Mouse (Mus musculus) left cerebral cortex, adult 9 months (tissue): Measurements from ENCODE around the gene Spns1.

Experiments
- DNase-seq, 2 experiments: peaks; one replicate each; pipeline ENCODE4 v3.0.0; 2022; ENCODE audit warnings: low spot score in 2 of 2

Gene Spns1

DNA sequence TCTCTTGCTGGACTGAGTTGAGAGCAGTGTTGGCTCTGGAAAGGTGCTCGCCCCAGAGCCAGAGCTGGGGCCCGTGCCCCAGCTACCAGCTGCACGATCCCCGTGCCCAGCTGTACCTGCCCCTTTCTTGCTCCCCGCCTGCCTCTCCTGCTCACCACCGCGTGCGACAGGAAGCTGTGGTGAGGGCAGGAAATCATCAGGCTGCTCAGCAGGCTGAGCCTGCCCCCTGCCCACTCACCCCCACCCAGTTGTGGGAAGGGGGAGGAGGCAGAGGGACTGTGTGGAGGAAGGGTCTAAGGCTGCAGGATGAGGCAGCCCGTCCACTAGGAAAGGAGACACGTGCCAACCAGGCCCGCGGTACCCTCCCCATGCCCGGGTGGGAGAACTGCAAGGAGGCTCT is 7.9 kb downstream of the Spns1 start, which contains the start of gene Lat:
Lat (minus strand) TSS at position 178 of the 400 bp plus-strand sequence.
- DNase-seq = no peak

DNA sequence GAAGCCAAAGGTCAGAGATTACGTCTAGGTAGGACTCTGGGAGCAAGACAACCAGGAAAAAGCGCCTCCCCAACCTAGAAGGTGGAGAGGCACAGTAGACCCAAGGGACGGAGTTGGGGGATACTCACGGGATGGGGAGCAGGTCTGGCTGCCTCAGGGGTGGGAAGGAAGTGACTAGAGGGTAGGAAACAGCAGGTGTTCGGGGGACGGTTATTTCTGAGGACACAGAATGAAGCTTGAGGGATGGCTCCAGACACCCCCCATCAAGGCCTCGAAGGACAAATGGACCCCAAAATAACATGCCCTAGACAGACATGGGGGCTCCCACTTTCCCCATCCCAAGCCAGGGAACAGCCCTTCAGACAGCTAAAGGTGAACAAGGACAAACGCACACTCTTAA is 8.9 kb downstream of the Spns1 start:
- DNase-seq = no peak

DNA sequence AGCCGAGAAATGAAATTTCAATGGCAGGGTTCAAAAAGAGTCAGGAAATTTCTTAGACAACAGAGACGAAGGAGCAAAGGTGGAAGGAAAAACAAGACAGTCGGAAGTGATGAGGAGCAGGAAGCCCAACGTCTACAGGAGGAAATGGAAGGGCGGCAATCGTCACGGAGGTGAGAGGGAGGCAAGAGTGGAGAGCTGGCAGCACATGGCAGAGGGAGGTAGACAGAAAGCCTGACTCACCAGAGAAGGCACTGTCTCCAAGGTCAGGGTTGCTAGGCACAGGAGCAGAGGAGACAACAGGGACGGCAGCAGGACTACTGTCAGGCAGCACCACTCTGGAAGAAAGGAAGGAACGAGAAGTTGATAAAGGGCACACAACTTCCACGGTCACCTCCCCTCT is 9.6 kb downstream of the Spns1 start:
- no peak for DNase-seq

DNA sequence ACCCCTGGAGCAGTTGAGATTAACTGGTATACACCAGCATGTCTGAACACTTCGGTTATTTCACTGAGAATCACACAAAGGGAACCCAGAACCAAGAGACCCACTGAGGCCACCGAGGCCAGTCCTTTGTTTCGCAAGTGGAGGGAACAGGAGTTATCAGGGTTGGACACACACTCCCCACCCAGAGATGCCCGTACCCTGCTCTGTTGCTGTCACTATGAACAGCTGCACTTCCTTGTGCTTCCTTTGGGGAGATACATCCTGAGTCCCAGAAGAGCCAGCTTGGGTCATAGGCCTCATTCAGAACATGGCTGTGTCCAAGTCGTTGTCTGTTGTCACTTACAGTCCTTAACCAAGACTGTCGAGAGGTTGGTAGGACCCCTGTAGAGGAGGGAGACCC is 14.2 kb downstream of the Spns1 start:
- DNase-seq = no peak

DNA sequence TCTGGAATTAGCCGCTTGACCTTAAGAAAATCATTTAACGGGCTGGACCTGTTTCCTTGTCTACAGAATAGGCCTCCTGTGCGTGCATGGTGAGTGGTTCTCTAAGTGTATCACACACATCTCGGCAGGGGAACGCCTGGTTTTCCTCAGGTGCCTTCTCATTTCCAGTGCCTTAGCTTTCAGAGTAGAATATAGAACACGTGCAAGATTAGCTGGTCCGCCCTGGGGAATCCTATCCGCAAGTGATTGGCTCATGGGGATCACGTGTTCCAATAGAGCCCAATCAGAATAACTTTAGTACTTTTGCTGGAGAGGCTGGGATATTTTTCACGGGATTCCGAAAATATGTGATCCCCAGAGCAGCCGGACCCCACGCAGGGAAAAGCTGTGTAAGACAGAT is 18.2 kb downstream of the Spns1 start:
- DNase-seq = no peak

DNA sequence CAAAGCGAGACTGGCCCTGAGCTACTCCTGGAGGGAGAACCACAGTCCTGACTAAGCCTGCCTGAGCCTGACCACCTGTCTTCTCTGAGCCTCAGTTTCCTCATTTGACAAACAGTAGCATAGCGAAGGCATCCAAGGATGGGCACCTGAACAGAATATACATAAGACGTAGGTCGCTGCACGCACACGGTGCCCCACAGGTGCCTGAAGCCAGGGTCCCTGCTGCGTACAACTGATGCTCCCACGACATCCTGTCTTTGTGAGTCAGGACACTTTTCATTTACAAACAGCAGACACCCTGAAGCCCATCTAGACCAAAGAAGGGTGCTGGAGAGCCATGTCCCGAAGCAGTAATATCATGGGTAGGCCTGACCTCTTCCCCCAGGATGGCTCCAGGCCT is 18.8 kb downstream of the Spns1 start:
- DNase-seq = no peak

DNA sequence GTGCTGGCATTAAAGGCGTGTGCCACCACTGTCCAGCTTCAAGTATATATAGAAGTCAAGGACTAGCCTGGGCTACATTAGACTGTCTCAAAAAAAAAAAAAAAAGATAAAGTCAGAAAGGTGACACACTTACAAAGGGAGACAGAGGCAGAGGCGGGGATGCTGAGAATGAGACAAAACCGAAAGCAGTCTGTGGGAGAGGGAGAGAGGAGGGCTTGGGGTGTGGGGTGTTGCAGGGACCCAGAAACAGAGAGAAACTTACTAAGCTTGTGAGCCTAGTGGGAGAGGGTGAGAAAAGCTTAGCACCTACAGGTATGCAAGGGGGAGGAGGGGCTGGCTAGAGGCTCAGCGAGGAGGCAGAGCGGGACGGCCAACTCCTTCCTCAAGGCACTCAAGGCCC is 19.4 kb downstream of the Spns1 start:
- DNase-seq = no peak

DNA sequence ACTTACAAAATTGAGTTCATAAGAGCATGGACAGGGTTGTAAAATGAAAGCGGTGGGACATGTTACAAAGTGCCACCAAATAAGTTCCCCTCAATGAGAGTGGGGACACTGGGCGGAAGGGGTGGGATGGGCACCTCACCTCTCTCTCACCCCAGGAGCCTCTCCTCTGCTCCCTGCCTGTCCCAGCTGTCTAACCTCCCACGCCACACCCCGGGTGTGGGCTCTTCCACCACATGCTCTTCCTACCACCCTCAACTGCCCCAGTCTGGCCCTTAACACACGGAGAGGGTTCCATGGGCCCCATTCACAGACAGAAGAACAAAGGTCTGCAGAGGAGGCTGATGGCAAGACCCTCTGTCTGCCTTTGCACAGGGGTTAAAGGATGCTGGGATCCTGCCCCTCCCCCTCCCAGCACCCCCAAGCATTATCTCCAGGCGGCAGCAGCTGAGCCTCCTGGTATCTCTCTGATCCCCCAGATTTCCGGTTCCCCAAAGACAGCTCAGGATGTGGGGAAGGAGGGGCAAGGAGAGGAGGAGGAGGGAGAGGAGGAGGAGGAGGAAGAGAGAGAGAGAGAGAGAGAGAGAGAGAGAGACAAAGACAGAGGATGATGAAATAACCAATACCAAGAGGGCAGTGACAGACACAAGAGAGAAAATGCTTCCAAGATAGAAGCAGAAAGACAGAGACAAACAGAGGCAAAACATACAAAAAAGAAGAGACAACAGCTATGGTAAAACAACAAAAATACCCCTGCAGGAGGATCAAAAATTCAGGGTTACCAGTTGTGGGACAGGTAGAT is 20.3 kb downstream of the Spns1 start:
- DNase-seq = no peak

DNA sequence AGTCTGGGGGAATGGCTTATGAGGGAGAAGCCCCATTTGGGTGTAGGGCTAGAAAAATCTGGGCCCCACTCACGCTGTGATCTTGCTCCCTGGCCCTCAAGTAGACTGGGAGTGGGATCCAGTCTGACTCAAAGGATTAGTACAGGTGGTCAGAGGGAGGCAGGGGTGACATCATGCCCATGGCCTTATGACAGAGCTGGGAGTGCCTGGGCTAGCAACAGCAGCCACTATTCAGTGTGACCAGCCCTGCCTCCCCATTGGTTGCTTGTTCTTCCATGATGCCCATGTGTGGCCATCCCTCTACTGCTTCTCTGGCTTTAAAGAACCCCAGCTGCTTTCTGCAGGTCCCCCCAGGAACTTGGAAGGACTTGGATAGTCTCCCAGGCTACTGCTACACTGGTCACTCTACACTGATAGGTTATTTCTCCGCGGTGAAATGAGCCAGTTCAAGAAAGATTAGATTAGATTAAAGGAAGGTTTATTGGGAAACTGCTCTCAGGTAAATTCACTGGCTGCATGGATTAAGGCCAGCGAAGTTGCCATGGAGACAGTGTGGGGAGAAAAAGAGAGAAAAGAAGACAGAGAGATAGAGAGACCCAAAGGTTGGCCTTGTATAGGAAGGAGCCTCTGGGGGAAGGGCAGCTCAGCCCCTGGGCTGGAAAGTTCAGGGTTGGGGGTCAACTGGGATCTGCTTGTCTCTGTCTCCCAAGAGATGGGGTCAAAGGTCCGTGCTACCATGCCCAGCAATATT is 21.2 kb downstream of the Spns1 start:
- DNase-seq = no peak

DNA sequence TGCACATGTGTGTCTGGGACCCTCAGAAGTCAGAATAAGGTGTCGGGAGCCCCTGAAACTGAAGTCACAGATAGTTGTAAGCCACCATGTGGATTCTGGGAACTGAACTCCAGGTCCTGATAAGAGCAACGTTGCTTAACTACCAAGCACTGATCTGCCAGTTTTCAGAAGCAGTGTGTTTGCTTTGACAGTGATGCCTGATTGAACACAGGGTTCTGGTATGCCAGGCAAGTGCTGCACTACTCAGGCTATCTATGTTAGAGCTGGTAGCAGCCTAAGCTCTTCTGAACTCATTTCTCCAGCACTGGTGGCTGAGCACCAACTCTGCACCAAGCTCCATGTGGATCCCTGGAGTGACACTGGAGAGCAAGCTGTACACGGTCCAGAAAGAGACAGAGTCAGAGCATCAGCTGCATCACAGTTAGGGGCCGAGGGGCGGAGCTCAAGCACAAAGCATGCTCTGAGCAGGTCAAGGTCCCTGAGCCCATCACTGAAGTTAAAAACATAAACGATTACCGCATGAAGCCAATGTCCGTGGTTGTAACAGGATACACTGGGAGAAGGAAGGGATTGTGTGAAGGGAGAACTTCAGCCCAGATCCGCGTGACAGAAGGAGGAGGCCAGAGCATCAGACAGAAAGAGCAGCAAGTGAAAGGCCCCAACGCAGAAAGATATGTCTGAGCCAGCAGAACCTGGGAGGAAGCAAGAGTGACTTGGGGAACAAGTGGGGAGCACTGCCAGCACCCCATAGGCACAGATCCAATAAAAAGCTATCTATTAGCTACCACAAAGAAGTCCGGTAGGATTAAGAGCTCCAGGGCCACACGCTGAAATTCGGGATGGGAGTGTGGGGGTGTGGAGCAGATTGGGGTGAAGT is 22.3 kb downstream of the Spns1 start:
- no peak for DNase-seq

DNA sequence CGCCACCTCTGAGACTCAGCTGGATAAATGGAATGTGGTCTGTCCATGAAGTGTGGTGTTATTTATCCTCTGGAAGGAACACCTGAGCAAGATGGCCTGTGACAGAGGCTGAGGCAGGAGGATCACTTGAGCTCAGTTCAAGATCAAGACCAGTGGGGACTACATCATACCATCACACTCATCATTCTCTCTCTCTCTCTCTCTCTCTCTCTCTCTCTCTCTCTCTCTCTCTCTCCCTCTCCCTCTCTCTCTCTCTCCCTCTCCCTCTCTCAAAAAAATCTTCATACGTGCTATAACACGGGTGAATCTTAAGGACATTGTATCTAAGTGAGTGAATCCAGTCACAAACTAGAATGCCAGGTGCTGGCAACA is 23.3 kb downstream of the Spns1 start:
- DNase-seq = no peak

DNA sequence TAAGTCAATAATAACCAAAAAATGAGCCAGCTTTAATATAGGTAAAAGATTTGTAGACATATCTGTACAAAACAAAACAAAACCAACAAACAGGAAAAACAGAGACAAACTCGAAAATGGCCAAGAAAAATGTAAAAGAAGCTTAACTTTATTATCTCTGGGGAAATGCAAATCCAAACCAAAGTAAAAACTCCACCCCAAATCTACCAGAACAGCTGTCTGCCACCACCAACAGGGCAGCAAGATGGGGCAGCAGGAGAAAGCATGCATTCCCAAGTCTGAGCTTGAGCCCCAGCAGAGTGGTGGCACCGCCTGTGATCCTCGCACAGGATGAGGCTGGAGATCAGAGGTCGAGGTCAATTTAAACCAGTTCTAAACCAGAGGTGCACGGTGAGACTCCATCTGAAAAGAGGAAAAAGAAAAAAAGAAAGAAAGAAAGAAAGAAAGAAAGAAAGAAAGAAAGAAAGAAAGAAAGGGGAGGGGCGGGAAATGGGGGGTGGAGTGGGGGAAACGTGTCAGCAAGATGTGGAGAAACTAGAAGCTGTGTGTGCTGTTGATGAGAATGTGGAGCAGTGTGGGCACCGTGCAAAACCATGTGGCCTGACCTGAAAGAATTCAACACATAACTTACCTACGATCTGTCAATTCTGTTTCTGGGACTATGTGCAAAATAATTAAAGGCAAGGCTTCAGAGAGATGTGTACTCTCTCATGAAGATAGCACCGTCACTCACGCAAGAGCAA is 23.8 kb downstream of the Spns1 start:
- no peak for DNase-seq

DNA sequence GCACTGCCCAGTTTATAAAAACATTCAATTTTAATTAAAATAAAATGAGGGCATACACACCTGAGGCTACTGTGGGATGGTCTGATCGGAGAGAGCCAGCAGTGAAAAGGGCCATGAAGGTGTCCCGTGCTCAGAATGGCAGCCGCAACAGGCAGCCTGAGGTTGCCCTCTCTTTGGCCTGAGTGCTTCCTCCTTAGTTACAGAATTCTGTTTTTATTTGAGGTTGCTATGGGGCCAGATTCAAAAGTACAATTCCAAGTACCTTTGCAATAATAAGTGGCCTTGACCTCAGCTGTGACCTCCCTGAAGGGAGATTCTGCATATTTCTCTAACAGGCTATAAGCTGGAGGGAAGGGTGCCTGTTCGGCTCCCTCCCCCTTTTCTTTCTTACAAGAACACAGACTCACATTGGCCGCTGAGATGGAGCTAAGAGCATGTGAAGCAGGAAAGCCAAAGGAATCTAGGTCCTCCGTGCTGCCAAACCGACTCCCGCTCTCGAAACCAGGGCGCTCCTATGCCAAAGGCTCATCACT is 25.8 kb downstream of the Spns1 start:
- DNase-seq = no peak

DNA sequence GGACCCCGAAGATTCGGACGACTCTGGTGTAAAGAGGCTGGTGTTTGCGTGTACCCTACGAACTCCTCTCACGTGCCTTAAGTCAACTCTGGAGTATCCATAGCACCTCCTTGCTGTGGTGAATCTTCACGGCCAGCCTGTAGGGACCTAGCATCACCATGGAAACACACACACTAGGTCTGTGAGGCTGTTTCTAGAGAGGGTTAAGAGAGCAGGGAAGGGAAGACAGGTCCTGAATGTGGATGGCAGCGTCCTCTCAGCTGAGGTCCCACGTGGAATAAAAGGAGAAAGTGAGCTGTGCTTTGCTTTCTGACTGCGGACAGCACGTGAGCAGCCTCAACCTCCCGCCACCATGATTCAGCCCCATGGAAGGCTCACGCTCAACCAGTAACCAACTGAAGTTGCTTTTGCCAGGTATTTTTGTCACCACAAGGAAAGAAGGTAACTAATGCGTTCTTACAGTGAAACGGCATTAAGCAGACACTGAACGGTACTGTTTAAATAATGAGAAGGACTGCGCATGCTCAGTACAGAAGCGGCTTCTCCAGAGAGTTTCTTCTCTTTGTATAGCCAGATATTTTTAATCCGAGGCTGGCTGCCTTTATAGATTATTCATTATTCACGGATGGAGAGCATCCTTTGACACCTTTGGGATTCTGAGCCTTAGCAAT is 26.4 kb downstream of the Spns1 start:
- no peak for DNase-seq

DNA sequence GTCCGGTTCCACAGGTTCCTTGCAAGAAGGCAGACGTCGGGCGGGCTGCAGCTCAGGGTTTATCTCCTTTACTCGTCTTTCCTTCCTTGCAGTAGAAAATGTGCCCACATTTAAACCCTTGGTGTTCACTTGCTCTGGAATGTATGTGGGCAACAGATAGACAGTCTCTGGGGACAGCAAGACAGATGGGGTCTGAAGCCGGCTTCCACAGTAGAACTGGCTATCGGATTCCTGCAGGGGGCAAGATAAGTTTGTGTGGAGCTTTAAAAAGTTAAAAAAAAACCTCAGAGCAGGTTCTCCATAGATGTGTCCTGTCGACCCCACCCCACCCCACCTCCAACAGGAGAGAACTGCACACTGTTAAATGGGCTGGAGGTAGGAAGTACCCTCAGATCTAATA is 29.0 kb downstream of the Spns1 start:
- no peak for DNase-seq

DNA sequence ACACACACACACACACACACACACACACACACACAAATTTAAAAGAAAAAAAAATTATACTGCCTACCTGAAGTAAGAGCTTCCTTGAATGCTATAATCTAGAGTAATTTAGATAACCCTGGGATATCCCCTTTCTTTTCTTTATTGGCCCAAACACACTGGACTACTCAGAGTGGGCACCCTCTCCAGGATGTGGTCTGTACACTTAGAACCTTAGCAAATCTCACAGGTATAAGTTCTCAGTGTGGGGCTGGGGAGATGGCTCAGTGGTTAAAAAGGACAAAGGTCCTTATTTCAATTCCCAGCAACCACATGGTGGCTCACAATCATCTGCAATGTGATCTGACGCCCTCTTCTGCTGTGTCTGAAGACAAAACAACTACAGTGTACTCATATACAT is 30.2 kb downstream of the Spns1 start:
- no peak for DNase-seq

DNA sequence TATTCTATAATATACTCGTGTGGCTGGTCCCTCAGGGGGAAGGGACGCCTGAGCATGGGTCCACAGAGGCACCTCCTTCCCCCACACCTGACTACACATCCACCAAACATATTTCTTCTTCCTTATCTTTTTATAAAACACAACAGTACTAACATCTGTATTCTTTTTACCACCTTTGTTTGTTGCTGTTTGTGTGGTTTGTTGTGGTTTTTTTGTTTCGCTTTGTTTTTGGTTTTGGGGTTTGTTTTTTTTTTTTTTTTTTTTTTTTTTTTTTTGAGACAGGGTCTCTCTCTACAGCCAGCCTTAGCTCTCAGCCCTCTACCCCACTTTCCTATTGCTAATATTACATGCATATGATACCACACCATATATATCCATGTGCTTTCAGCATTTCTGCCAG is 31.3 kb downstream of the Spns1 start:
- DNase-seq = no peak

DNA sequence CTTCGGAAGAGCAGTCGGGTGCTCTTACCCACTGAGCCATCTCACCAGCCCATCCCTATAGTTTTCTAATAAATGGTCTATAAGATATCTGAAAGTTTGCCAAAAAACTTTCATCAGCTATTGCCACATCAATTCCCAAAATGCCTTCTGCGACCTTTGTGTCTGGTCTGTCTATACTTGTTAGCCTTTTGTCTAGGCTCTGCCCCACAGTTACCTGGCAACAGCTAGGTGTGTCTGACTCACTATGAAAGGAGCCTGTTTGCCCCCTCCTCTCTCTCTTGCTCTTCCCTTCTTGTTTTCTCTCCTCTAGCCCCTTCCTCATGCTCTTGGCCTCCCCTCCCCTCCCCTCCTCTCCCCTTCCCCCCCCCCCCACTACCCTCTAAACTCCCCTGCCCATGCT is 31.7 kb downstream of the Spns1 start:
- no peak for DNase-seq

DNA sequence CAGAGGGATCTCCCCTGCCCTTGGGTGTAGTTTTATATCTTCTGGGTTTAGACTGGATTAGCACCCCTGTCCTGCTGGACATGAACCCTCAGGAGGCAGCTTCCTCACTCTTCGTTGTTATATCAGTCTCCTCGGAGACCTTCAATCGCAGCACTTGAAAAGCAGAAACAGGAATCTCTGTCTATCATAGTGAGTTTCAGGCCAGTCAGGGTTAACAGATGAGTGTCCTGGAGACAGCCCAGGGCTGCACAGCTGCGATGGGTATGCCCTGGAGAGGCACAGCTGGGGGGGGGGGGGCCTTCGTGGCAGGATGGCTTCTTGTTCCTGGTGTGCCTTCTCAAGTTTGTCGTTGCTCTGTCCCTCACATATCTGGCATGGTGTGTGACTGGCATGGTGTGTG is 36.4 kb downstream of the Spns1 start:
- no peak for DNase-seq

DNA sequence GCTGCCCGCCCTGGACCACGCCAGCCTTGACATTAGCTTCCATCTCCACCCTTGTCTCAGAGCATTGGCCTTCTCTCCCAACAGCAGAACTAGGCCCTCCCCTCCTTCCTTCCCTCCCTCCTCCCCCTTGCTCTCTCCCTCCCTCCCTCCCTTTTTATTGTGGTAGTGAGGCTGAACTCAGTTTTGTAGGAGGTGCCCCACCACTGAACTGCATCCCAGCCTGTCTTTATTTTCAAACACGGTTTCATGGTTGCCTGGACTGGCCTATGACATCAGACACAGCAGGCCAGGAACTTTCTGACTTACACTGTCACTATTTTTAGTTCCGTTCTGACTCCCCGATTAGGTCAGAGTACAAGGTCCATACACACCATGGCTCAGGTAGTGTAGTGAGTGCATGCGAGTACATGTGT is 37.0 kb downstream of the Spns1 start:
- no peak for DNase-seq

DNA sequence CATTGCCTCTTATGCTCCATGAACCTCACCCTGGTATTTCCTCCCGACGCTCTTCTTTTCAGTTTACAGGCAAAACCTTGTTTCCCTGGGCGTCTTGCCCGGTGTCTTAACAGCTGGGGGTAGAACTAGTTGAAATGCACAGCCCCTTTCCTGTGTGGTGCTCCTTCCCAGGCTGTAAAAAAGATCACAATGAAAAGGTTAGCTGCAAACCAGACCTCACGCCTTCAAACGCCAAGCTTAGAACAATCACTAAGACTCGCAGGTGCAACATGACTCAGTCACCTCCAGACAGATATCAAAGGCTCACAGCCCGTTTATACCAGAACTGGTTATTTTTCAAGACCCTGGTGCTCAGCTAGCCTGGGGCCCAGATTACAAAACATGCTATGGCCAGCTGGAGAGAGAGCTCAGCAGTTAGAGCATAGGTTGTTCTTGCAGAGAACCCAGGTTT is 37.7 kb downstream of the Spns1 start:
- DNase-seq = no peak
